Mouse (Mus musculus) kidney, embryonic 16.5 days (tissue): Measurements from ENCODE around the gene Vstm4. TPM values are rescaled to one million over a fixed set of nuclear protein-coding genes. Genes with fewer than 3 reads are reported as not detected.

ENCODE experiments used
- ATAC-seq: fragments of 200-750 bp; cut with Nextera tagmentation; 2 replicates; pipeline ENCODE4 v1.8.0; 2017; ENCODE audit warnings: moderate TSS enrichment; ENCODE audit not compliant: low FRiP score, low TSS enrichment
- H3K27ac ChIP-seq: fragments of 300-500 bp; sonication (generic); 2 replicates; pipeline ENCODE4 v1.5.1; 2014; ENCODE audit warnings: low read length
- H3K27me3 ChIP-seq: fragments of 300-500 bp; sonication (generic); 2 replicates; pipeline ENCODE4 v1.6.1; 2014; ENCODE audit warnings: low read length, control low read depth, mixed read lengths; ENCODE audit not compliant: insufficient read depth
- H3K36me3 ChIP-seq: fragments of 300-500 bp; sonication (generic); 2 replicates; pipeline ENCODE4 v1.6.1; 2014; ENCODE audit warnings: low read length, control low read depth, mixed read lengths; ENCODE audit not compliant: insufficient read depth
- H3K4me1 ChIP-seq: fragments of 300-500 bp; sonication (generic); 2 replicates; pipeline ENCODE4 v1.6.1; 2014; ENCODE audit warnings: low read length, control low read depth, mixed read lengths; ENCODE audit not compliant: insufficient read depth
- H3K4me2 ChIP-seq: fragments of 300-500 bp; sonication (generic); replicated peaks from 2 replicates; pipeline ENCODE4 v1.6.1; 2014; ENCODE audit warnings: low read depth, low read length
- H3K4me3 ChIP-seq: fragments of 300-500 bp; sonication (generic); 2 replicates; pipeline ENCODE4 v1.5.1; 2014; ENCODE audit warnings: mild to moderate bottlenecking, low read length
- H3K9ac ChIP-seq: fragments of 300-500 bp; sonication (generic); replicated peaks from 2 replicates; pipeline ENCODE4 v1.6.1; 2014; ENCODE audit warnings: low read length
- H3K9me3 ChIP-seq: fragments of 300-500 bp; sonication (generic); 2 replicates; pipeline ENCODE4 v1.6.1; 2016; ENCODE audit warnings: low read length, control low read depth
- WGBS: fragments of 180-500 bp; shearing (Covaris S2); extraction: QIAGEN DNeasy Blood & Tissue Kit; methylation state at CpG from one replicate; pipeline ENCODE4 v1.1.7; 2014; 5-methylcytosine and 5-hydroxymethylcytosine counted together
- polyA plus RNA-seq: library from polyadenylated mRNA; unstranded; fragments of >200 nt; fragmentation: Nextera tagmentation; extraction: Ambion mirVana; gene quantifications from 2 replicates; pipeline ENCODE4 v1.2.1, GENCODE M21; 2015

The Vstm4 gene
- polyA plus RNA-seq, 1 experiment from 2014 or later, result 51.8 TPM

GRCm38 (mm10) chr14:32858361-32858760 lies 1.8 kb downstream of the Vstm4 start:
- no peak for ATAC-seq
- H3K4me3 ChIP-seq, result no peak overlapping the region
- H3K27me3 ChIP-seq, result peaks cover 12% of the 10 kb centered on the region; the same call in 1 of the 2 replicates
- no peaks in the 10 kb centered on the region for H3K36me3 ChIP-seq
- H3K4me2 ChIP-seq, result peak overlapping the region; percentile 75; the same call in 1 of the 2 replicates
- no peaks in the 10 kb centered on the region for H3K9me3 ChIP-seq
- peaks cover 45% of the 10 kb centered on the region for H3K4me1 ChIP-seq
- 91% methylated on average over 10 of the region's 10 CpGs for WGBS
- H3K27ac ChIP-seq, result peak overlapping the region; percentile 57; the same call in 1 of the 2 replicates
- no peak overlapping the region for H3K9ac ChIP-seq

DNA sequence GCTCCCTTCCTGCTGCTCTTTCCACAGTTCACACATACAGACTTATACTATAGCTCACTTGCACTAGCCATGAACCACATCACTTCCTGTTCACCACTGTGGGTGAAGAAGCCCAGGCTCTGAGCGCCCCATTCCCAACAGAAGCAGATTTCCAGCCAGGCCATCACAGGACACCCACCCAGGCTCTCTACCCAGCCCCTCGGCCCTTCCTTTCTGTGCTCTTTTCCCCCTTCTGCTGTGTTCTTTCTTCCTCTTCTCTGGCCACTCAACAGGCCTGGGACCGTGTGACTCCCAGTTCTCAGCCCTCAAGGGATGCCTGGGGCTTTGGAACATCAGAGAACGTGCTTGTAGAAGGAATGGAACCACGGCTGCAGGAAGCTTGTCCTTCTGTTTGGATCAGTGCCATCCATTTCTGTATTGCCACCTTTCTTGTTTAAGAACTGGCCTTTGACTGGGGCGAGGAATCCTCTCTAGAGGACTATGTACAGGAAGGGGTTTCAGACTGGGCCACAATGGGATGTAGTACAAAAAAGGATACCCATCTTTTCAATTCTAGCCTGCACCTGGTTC lies 2.5 kb downstream of the Vstm4 start:
- Histone ChIP-seq H3K4me2 (no peak overlapping the region), H3K27ac (peak overlapping the region; percentile 57), H3K27me3 (peaks cover 12% of the 10 kb centered on the region; the same call in 1 of the 2 replicates), H3K9me3 (no peaks in the 10 kb centered on the region), H3K4me3 (no peak overlapping the region), H3K9ac (peak overlapping the region; percentile 4; the same call in 1 of the 2 replicates), H3K36me3 (peaks cover 5% of the 10 kb centered on the region; the same call in 1 of the 2 replicates), H3K4me1 (peaks cover 45% of the 10 kb centered on the region)
- WGBS, result 69% methylated on average over 6 of the region's 6 CpGs
- ATAC-seq, result no peak

GRCm38 (mm10) chr14:32859831-32860569 lies 3.4 kb downstream of the Vstm4 start:
- H3K4me3 ChIP-seq, result no peak overlapping the region
- peaks cover 45% of the 10 kb centered on the region for H3K4me1 ChIP-seq
- H3K27me3 ChIP-seq, result peaks cover 12% of the 10 kb centered on the region; the same call in 1 of the 2 replicates
- H3K36me3 ChIP-seq, result peaks cover 5% of the 10 kb centered on the region; the same call in 1 of the 2 replicates
- H3K4me2 ChIP-seq, result no peak overlapping the region
- H3K9ac ChIP-seq, result no peak overlapping the region
- WGBS, result 60% methylated on average over 11 of the region's 11 CpGs
- H3K9me3 ChIP-seq, result no peaks in the 10 kb centered on the region
- peak overlapping the region; percentile 16; the same call in 1 of the 2 replicates for H3K27ac ChIP-seq
- ATAC-seq, result no peak

DNA sequence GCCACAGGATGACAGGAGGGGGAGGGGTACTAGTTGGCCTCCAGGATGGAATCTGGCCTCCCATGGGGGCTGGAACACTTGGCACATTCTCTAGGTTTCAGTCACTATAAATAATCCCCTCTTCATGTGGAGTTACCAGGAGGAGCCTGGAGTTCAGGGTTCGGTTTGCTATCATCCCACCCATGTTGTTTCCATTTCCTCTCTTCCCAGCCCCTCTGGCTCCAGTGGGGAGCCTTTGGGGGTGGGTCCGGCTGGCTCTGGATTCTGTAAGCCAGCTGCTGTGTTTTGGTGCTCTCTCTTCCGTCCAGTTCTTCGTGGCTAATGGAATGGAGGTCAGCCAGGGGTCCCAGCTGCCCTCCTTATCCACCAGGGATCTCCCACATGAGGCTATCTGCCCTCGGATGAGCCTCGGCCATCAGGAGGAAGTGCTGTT lies 4.6 kb downstream of the Vstm4 start:
- Histone ChIP-seq H3K4me3 (no peak overlapping the region), H3K9ac (no peak overlapping the region), H3K4me2 (no peak overlapping the region), H3K27ac (peak overlapping the region; percentile 67), H3K9me3 (no peaks in the 10 kb centered on the region), H3K36me3 (peaks cover 5% of the 10 kb centered on the region; the same call in 1 of the 2 replicates), H3K27me3 (peaks cover 12% of the 10 kb centered on the region; the same call in 1 of the 2 replicates), H3K4me1 (peaks cover 43% of the 10 kb centered on the region)
- WGBS, result 12% methylated on average over 6 of the region's 6 CpGs
- ATAC-seq, result peak; percentile 76

DNA sequence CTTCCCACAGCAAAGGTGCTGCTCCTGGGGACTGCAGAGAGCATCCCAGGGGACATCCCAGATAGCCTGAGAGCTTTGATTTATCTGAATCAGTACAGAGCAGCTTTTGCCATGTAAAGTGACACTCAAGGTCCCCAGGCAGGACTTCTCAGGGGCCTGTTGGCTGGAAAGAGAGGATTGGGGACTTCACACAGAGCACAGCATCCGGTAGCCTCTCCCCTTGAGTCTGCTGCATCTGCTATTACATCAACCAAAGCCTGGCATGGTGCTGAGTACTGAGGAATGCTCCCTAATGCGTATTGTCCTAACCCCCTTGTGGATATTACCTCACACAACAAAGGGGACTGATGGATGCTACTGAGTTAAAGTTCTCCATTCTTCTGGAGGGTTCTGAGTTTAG lies 5.1 kb downstream of the Vstm4 start:
- ATAC-seq, result no peak
- H3K4me2 ChIP-seq, result no peak overlapping the region
- WGBS, result 49% methylated on average over 2 of the region's 2 CpGs

DNA sequence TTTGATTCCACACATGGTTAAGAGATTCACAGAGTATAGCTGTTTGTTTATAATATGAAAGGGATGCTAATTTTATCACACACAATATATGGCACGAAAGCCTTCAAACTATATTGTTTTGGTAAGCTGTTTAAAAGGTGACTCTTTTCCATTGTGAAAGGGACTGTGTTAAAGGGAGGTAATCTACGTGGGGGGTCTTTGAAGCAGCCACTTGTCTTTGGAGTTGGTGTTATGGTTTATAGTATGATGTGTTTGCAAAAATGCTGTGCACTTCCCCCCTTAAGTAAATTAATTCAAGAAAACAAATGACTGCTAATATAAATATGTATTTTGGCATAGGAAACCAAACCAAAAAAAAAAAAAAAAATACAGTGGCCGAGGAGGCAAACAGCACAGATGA lies 8.8 kb downstream of the Vstm4 start:
- 64% methylated on average over 3 of the region's 3 CpGs for WGBS
- Histone ChIP-seq H3K36me3 (peaks cover 5% of the 10 kb centered on the region; the same call in 1 of the 2 replicates), H3K4me1 (peaks cover 15% of the 10 kb centered on the region), H3K4me3 (no peak overlapping the region), H3K27ac (no peak overlapping the region), H3K9ac (no peak overlapping the region), H3K4me2 (no peak overlapping the region), H3K9me3 (no peaks in the 10 kb centered on the region), H3K27me3 (no peaks in the 10 kb centered on the region)
- ATAC-seq, result no peak

More for the DNA sequence above, 5.1 kb downstream of the Vstm4 start:
- Histone ChIP-seq H3K4me3 (no peak overlapping the region), H3K4me1 (peaks cover 40% of the 10 kb centered on the region), H3K36me3 (peaks cover 5% of the 10 kb centered on the region; the same call in 1 of the 2 replicates), H3K9ac (no peak overlapping the region), H3K27me3 (peaks cover 12% of the 10 kb centered on the region; the same call in 1 of the 2 replicates), H3K27ac (peak overlapping the region; percentile 67), H3K9me3 (no peaks in the 10 kb centered on the region)

- H3K9ac ChIP-seq, result no peak overlapping the region
- no peak overlapping the region for H3K27ac ChIP-seq
- no peak overlapping the region for H3K4me2 ChIP-seq
- H3K4me3 ChIP-seq, result no peak overlapping the region
- peaks cover 3% of the 10 kb centered on the region; the same call in 1 of the 2 replicates for H3K4me1 ChIP-seq
- H3K9me3 ChIP-seq, result no peaks in the 10 kb centered on the region
- 82% methylated on average over 5 of the region's 5 CpGs for WGBS
- no peak for ATAC-seq
- H3K36me3 ChIP-seq, result no peaks in the 10 kb centered on the region
- no peaks in the 10 kb centered on the region for H3K27me3 ChIP-seq
These were observed 15.4 kb downstream of the Vstm4 start for GRCm38 (mm10) chr14:32871963-32872362.

GRCm38 (mm10) chr14:32877549-32877948 lies 21.0 kb downstream of the Vstm4 start:
- Histone ChIP-seq H3K27me3 (no peaks in the 10 kb centered on the region), H3K9me3 (no peaks in the 10 kb centered on the region), H3K27ac (no peak overlapping the region), H3K4me2 (no peak overlapping the region), H3K4me3 (no peak overlapping the region), H3K36me3 (no peaks in the 10 kb centered on the region), H3K9ac (no peak overlapping the region), H3K4me1 (peaks cover 3% of the 10 kb centered on the region; the same call in 1 of the 2 replicates)
- peak; percentile 46 for ATAC-seq
- WGBS, result 66% methylated on average over 6 of the region's 6 CpGs

DNA sequence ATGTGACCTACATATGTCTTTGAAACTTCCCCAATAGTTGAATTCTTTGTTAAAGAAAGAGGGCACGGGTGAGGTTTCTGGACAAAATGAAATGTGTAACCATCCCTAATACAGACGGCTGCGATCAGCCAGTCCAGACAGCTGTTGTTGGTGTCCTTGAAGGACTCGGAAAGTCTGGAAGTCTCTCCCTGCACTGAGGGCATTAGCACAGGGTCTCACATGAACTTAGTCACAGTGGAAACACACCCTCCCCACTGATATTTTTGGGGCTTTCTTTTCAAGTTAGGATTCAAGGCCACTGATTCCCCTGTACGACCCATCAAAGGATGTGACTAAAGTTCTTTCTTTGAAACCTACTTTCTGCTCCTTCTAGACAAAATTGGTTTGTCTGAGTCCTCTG lies 23.8 kb downstream of the Vstm4 start:
- 86% methylated on average over 5 of the region's 5 CpGs for WGBS
- Histone ChIP-seq H3K4me2 (no peak overlapping the region), H3K4me1 (no peaks in the 10 kb centered on the region), H3K9ac (no peak overlapping the region), H3K4me3 (no peak overlapping the region), H3K27me3 (no peaks in the 10 kb centered on the region), H3K9me3 (no peaks in the 10 kb centered on the region), H3K27ac (no peak overlapping the region), H3K36me3 (no peaks in the 10 kb centered on the region)
- no peak for ATAC-seq

- H3K9me3 ChIP-seq, result no peaks in the 10 kb centered on the region
- no peak for ATAC-seq
These were observed 25.1 kb downstream of the Vstm4 start for GRCm38 (mm10) chr14:32881693-32882092.

More at GRCm38 (mm10) chr14:32881693-32882092, 25.1 kb downstream of the Vstm4 start:
- 68% methylated on average over 1 of the region's 1 CpGs for WGBS
- H3K27me3 ChIP-seq, result no peaks in the 10 kb centered on the region
- H3K4me1 ChIP-seq, result no peaks in the 10 kb centered on the region
- H3K9ac ChIP-seq, result no peak overlapping the region
- H3K36me3 ChIP-seq, result no peaks in the 10 kb centered on the region
- H3K4me2 ChIP-seq, result no peak overlapping the region
- H3K27ac ChIP-seq, result peak overlapping the region; percentile 10; the same call in 1 of the 2 replicates
- no peak overlapping the region for H3K4me3 ChIP-seq
